Mouse (Mus musculus) brain, adult 2 months (tissue): ENCODE data around the gene Arhgef39.

Source experiments
- DNase-seq: peaks from one replicate; pipeline ENCODE4 v3.0.0; 2011; ENCODE audit warnings: low read depth, low spot score

The Arhgef39 gene

GRCm38 (mm10) chr4:43478906-43479832 is 20.3 kb downstream of the Arhgef39 start:
- DNase-seq: peak; percentile 65

GRCm38 (mm10) chr4:43478534-43478858 is 21.0 kb downstream of the Arhgef39 start:
- no peak for DNase-seq

GRCm38 (mm10) chr4:43477857-43478533 is 21.5 kb downstream of the Arhgef39 start:
- DNase-seq: peak; percentile 96

GRCm38 (mm10) chr4:43476604-43477003 is 22.9 kb downstream of the Arhgef39 start:
- no peak for DNase-seq

GRCm38 (mm10) chr4:43473636-43474035 is 25.9 kb downstream of the Arhgef39 start:
- no peak for DNase-seq

- no peak for DNase-seq
Measured at GRCm38 (mm10) chr4:43470301-43470700, 29.2 kb downstream of the Arhgef39 start.

- no peak for DNase-seq
Measured at GRCm38 (mm10) chr4:43466872-43467271, 32.6 kb downstream of the Arhgef39 start.

GRCm38 (mm10) chr4:43465935-43466334 is 33.6 kb downstream of the Arhgef39 start:
- no peak for DNase-seq

GRCm38 (mm10) chr4:43463102-43463501 is 36.4 kb downstream of the Arhgef39 start:
- DNase-seq: no peak

GRCm38 (mm10) chr4:43457124-43457523 is 42.4 kb downstream of the Arhgef39 start:
- no peak for DNase-seq

GRCm38 (mm10) chr4:43456470-43456869 is 43.0 kb downstream of the Arhgef39 start:
- no peak for DNase-seq

- peak; percentile 40 for DNase-seq
Measured at GRCm38 (mm10) chr4:43454041-43454836, 45.3 kb downstream of the Arhgef39 start, which contains the start of gene Cd72. TSS of gene Cd72 (minus strand) at chr4:43454628.

GRCm38 (mm10) chr4:43453413-43453812 is 46.1 kb downstream of the Arhgef39 start:
- DNase-seq: no peak

- no peak for DNase-seq
Measured at GRCm38 (mm10) chr4:43452315-43452714, 47.2 kb downstream of the Arhgef39 start.

- no peak for DNase-seq
Measured at GRCm38 (mm10) chr4:43448554-43448953, 50.9 kb downstream of the Arhgef39 start.

GRCm38 (mm10) chr4:43447251-43447650 is 52.2 kb downstream of the Arhgef39 start:
- DNase-seq: peak; percentile 62
